ENCODE assay signal across 10 mouse cellular contexts in the genomic region with DNA sequence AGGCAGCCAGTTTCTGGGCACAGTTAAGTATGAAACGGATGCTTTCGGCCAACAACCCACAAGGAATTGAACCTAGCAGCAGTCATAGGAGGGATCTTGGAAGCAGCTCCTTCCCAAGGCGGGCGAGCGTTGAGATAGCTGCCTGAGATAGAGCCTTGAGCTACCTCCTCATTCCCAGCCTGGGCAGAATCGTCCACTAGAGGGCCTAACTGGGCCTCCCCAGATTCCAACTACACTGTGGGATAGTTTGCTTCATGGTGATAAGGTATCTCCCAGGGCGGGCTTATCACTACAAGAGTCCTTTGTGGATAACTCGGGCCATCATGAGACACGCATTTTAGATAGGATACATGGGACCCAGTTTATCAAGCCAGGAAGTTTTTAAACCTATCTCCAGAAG. TPM values are rescaled to one million over a fixed set of nuclear protein-coding genes. Genes with fewer than 3 reads are reported as not detected.
DNase-seq lines count a peak whose midpoint lies in the region; ATAC-seq and TF ChIP-seq lines count a peak whose summit lies in the region.
"Had no signal": no experiment of that assay in that cellular context is flagged by ENCODE, and none has a peak within 500 bp of the region (broad histone marks: within the 10 kb centered on the region; RNA-seq: fewer than 3 reads in every experiment).

No protein-coding gene starts in this region.

- 0 out of 2 replicates have a peak, but pooled peaks have one; percentile 54 for ATAC-seq in heart, embryonic 12.5 days (ENCODE audit: insufficient number of reproducible peaks, low FRiP score)
- ATAC-seq in intestine, postnatal 0 days = no peak

- 0 out of 2 replicates have a peak, but pooled peaks cover 2% of the 10 kb centered on the region for H3K9me3 ChIP-seq in heart, embryonic 12.5 days (replicated peaks)
- no peaks in the 10 kb centered on the region for H3K9me3 ChIP-seq in intestine, postnatal 0 days (ENCODE audit: control insufficient read depth)
- H3K9me3 ChIP-seq: hindbrain, embryonic 15.5 days; midbrain, embryonic 12.5 days had no signal

- H3K4me1 ChIP-seq in heart, embryonic 12.5 days (replicated peaks) = peaks cover 35% of the 10 kb centered on the region
- H3K4me1 ChIP-seq in intestine, postnatal 0 days (replicated peaks; ENCODE audit: control insufficient read depth, insufficient read depth, low read length) = no peaks in the 10 kb centered on the region
- H3K4me1 ChIP-seq: hindbrain, embryonic 15.5 days had no signal

- 0 out of 2 replicates have a peak overlapping the region, but pooled peaks have one; percentile 11 for H3K9ac ChIP-seq in heart, embryonic 12.5 days
- H3K9ac ChIP-seq in intestine, postnatal 0 days (ENCODE audit: low read depth, low read length) = no peak overlapping the region
- H3K9ac ChIP-seq: hindbrain, embryonic 15.5 days; midbrain, embryonic 12.5 days had no signal

- H3K36me3 ChIP-seq in heart, embryonic 12.5 days = no peaks in the 10 kb centered on the region
- H3K36me3 ChIP-seq in intestine, postnatal 0 days (ENCODE audit: control insufficient read depth, insufficient read depth) = no peaks in the 10 kb centered on the region
- H3K36me3 ChIP-seq: hindbrain, embryonic 15.5 days; midbrain, embryonic 12.5 days had no signal

- TF ChIP-seq CTCF in intestine, postnatal 0 days (IDR thresholded peaks at IDR 0.05; ENCODE audit: low read depth) = peak; percentile 65

- H3K4me3 ChIP-seq in heart, embryonic 12.5 days = no peak overlapping the region
- no peak overlapping the region for H3K4me3 ChIP-seq in intestine, postnatal 0 days (ENCODE audit: low read depth, low read length)
- H3K4me3 ChIP-seq: hindbrain, embryonic 15.5 days; midbrain, embryonic 12.5 days had no signal

- WGBS in heart, embryonic 12.5 days = 34% methylated on average over 9 of the region's 9 CpGs
- WGBS in intestine, postnatal 0 days = 55% methylated on average over 9 of the region's 9 CpGs

- no peaks in the 10 kb centered on the region for H3K27me3 ChIP-seq in heart, embryonic 12.5 days (replicated peaks)
- H3K27me3 ChIP-seq in intestine, postnatal 0 days (replicated peaks; ENCODE audit: control insufficient read depth, insufficient read depth, low read length) = no peaks in the 10 kb centered on the region
- H3K27me3 ChIP-seq: hindbrain, embryonic 15.5 days; midbrain, embryonic 12.5 days had no signal

- no peak for DNase-seq in heart, adult 11 months
- peak; percentile 25 for DNase-seq in lung, postnatal 36 days
- DNase-seq in lung, postnatal 14 days = no peak
- peak; percentile 14 for DNase-seq in adrenal gland, adult 8-10 months
- DNase-seq in gastrocnemius, postnatal 4 days (ENCODE audit: low spot score in 2 of 2) = no peak
- DNase-seq in spleen, adult 18-20 months = no peak

- peak overlapping the region; percentile 70 for H3K27ac ChIP-seq in heart, embryonic 12.5 days (ENCODE audit: poor library complexity, severe bottlenecking)
- H3K27ac ChIP-seq in intestine, postnatal 0 days (ENCODE audit: low read depth, low read length) = no peak overlapping the region
- H3K27ac ChIP-seq: hindbrain, embryonic 15.5 days; midbrain, embryonic 12.5 days had no signal

- H3K4me2 ChIP-seq in heart, embryonic 12.5 days = peak overlapping the region; percentile 30
- H3K4me2 ChIP-seq in intestine, postnatal 0 days (replicated peaks; ENCODE audit: low read depth) = no peak overlapping the region
- H3K4me2 ChIP-seq: hindbrain, embryonic 15.5 days; midbrain, embryonic 12.5 days had no signal

RNA-seq across cellular contexts. Expression of a gene that starts 35.9 kb away (rescaled TPM):
- 98.8 and 103 TPM in 2 replicates for polyA plus RNA-seq in heart, embryonic 12.5 days (2016; fragmentation: Nextera tagmentation; extraction: Ambion mirVana)
- total RNA-seq in adrenal gland, adult 8-10 months (2022) = 10 to 100 TPM; 73.4 to 85.3 (median 75.3) TPM
- polyA plus RNA-seq in intestine, postnatal 0 days (2015; fragmentation: Nextera tagmentation; extraction: Ambion mirVana) = 21.2 and 21.9 TPM in 2 replicates
- 100 to 1,000 TPM; 111 to 112 TPM for total RNA-seq in gastrocnemius, postnatal 4 days (2021)

Comparison
In these comparisons a context has a peak if more than half of its experiments do, and no peak if none do; other contexts are left out.
1. DNase-seq: peak in lung, postnatal 36 days (single experiment) and adrenal gland, adult 8-10 months (single experiment); none in heart, adult 11 months (single experiment), lung, postnatal 14 days (single experiment), gastrocnemius, postnatal 4 days (0 of 2) and spleen, adult 18-20 months (0 of 2).